Mouse (Mus musculus): ENCODE data around the gene Zmiz1.

The Zmiz1 gene

DNA sequence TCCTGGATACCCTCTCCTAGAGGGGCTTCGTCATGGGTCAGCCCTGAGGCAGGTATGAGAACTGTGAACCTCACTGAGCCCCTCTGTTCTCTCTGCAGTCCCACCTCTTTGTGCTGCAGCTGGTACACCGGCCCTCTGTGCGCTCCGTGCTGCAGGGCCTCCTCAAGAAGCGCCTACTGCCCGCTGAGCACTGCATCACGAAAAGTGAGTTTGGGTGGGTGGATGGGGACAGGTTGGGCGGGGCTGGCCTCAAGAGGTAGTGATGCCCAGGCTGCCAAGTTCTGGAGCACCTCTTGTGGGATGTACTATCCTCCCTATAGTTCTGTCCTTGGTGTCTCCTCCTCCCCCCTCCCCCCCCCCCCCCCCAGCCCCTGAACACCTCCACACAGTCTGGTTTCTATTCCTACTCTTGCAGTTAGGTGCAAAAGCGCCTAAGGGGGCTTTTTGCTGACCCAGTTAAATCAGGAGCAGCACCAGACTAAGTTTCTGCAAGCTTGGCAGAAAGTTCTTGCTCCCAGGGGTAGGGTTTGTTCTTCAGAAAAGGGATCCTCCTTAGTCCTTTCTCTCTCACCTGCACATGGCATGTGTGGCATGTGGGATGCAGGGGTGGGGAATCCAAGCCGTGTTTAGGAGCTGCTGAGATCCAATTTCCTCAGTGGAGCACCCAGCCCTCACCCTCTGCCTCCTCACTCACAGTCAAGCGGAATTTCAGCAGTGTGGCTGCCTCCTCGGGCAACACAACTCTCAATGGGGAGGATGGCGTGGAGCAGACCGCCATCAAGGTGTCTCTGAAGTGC lies 195.6 kb downstream of the Zmiz1 start:
- no peak for DNase-seq

DNA sequence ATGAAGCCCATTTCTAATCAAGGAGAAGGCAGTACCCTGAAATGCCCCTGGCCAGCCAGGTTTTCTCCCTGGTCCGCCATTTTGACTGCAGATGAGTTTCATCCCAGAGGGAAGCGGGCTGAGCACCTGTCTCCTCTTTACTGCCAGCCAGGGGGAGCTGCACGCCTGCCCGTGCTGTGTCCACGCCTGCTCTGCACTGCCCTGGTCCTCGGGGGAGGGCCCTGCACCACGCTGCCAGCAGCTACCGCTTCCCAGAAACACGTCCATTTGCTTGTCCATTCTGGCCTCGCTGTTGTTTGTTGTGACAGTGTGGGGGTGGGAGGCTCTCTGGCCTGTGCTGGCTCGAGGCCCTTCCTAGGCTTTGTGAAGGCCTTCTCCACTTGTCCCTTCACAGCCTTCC lies 201.7 kb downstream of the Zmiz1 start:
- DNase-seq = peak; percentile 56 to 65

DNA sequence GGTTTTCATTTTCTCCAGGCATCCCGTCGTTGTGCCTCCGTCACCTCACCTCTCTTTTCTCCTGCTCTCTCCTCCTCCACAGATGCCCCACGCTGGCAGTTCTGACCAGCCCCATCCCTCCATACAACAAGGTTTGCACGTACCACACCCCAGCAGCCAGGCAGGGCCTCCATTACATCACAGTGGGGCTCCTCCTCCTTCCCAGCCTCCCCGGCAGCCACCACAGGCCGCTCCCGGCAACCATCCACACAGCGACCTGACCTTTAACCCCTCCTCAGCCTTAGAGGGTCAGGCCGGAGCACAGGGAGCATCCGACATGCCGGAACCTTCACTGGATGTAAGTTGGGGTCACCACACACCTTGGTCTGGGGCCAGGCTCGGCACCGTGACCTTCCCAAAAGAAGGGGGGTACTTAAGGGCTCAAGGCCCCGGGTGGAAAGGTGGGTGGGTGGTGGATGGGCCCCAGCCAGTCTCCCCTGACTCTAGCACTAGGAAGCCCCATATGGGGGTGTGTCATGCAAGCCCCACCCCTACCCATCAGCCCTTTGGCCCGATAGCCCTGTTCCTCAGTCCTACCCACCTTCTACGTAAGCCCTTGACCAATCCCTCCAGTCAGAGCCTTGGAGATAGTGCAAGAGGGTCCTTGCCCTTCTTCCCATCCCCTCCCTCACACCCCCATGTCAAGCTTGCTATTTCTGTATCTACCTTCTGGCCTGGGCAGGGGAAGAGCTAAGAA lies 202.4 kb downstream of the Zmiz1 start:
- no peak for DNase-seq

DNA sequence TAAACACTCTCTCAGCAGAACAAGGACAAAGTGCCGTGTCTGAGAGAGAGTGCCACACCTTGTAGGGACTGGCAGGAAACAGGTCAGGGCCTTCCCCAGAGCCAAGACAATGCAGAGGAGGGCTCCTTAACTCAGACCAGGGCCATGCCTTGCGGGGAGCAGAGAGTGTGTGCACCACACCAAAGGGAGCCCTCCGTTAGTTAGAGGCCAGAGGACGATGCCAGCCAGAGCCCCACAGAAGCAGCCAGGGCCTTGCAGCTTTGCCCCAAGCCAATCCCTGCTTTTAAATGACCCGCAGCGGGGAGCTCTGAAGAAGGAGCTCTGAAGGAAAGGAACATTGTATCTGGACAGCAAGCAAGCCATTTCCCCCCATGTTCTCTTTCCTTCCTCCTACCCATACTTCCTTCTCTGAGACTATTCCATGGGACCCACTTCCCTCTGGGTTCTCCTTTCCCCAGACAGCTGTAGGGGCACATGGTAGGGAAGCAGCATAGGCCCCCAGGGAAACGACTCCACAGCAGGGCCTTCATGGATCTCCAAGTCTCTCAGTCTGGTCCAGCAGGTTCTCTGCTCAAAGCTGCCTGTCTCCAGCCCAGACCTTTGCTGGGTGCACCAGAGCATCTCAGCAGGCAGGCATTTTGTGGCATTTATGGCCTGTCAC lies 204.8 kb downstream of the Zmiz1 start:
- no peak for DNase-seq

DNA sequence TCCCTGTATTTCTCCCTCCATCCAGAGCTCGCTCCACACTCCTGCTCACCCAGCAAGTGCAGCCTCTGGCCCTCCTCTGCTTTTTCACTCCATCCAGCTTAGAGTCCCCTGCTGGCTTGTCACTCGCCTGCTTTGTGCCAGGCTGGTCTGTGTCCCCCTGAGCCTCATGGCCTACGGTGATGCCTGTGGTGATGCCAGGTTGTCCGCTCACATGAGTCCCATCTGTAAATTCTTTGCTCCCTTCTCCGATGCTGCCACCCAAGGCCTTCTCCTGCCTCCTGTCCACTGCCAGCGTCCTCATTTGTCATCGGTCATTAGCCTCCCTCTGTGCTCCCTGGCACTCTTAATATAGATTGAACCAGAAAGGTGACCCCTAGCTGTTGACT lies 205.3 kb downstream of the Zmiz1 start:
- peak in 1 of 2 experiments; percentile 38 for DNase-seq

DNA sequence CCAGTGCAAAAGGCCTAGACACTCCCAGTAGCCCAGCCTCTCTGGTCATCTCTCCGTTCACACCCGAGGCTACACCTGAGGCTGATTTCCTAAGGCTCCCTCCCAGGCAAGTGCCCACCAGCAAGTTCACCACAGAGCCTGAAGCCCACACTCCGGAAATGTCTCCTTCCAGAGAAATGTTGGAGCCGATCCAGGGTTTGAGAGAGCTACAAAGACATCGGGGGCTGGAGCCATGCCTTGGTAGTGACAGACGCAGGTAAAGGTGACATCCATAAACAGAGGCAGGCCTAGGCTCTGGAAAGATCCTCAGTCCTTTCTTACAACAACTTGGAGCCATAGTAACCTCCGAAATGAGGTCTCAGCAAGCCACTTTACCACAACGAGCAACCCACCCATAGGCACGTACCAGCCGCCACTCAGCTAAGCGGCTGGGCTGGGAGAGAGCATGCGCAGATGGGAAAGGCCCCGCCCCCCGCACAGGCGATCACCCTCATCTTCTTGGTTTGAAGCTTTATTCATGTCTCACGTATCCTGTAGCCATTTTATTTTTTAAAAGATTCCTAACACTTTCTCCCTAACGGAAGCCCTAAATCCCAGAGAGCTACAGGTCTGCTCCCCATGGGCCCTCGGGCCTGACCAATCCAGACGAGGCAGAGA lies 206.5 kb downstream of the Zmiz1 start:
- no peak for DNase-seq

GRCm38 (mm10) chr14:25666668-25667376 lies 207.8 kb downstream of the Zmiz1 start:
- DNase-seq = no peak

GRCm38 (mm10) chr14:25667587-25667986 lies 208.6 kb downstream of the Zmiz1 start:
- DNase-seq = no peak

DNA sequence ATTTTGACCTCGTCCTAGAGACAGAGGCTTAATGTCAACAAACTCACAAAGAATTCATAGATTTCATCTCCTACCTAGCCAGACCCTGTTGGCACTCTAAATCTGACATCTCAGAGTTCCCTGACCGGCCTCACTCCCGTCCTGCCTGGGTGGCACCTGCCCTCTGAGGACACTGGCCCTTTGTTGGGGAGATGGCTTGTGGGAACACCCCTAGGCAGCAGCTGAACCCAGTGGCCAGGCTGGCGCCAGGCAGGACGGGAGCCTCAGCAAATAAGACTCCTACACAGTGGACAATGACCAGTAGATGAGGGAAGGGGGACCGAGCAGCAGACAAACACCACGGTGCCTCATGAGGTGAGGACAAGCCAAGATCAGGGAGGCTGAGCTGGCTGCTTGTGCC lies 220.6 kb downstream of the Zmiz1 start:
- no peak for DNase-seq

DNA sequence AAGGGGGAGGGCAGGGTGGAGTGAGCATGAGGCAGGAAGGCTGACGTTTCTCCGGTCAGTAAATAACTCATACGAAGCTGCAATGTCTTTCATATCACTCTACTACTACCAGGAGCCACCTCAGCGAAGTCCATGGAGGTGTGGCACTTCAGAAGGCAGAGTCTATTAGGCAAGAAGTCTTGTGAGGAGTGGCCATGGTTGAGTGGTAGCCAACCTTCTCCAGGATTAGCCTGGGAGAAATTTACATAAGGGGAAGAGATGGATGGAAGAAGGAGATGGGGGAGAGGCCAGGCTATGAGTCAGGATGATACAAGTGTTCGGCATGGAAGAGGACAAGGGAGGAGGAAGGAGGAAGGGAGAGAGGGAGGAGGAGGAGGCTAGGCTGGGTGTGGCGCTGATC lies 223.0 kb downstream of the Zmiz1 start:
- no peak for DNase-seq

GRCm38 (mm10) chr14:25686216-25686945 lies 227.4 kb downstream of the Zmiz1 start:
- no peak for DNase-seq

- DNase-seq = no peak
Measured at GRCm38 (mm10) chr14:25686983-25687901, 228.3 kb downstream of the Zmiz1 start.

DNA sequence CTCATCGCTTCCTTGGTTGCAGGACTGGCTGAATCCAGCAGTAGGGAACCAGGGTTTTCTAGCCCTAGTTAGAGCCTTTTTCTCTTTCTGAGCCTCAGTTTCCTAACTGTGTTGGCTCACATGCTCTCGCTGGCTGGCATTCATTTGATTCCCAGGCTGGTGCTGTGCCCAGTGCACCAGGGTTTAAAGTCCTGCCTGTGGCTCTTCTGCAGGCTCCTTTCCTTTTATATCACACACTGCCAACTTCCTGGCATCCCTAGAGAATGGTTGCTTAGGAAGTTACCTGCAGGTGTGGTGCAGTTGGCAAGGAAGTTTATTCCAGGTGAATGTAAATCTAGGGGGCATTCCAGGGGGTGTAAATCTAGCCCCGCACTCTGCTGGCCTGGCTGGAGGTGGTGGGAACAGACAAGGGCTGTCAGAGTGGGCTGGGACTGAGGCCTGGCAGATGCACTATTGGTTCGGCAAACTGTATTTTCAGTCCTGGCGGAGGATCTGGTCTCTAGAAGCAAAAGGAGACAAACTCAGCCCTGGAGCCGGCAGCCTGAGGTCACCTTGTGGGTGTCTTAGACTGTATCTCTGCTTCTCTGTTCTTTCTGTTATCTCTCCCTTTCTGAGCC lies 234.4 kb downstream of the Zmiz1 start:
- peak; percentile 17 to 35 for DNase-seq

DNA sequence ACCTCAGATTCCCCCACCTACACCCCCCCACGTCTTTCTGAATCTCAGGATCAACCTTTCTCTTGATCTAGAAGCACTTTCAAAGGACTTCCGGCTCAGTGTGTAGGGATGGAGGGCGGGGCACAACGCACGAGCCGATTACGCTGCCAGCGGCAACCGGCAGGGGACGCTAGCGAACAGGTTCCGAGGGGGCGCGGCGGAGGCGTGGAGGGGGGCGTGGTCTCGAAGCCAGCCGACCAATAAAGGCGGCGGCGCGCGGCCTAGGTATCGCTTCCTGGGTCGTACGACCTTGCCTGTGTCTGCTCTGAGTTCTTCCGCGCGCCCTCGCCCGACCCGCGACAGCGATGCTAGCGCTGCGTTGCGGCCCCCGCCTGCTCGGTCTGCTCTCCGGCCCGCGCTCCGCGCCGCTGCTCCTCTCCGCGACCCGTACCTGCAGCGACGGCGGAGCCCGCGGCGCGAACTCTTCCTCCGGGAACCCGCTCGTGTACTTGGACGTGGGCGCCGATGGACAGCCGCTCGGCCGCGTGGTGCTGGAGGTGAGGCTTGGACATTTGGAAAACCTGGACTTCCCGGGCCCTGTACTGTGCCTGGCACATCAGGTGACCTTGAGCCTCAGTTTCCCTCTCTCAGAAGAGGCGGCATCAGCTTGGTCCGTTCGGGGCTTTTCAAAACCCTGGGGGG lies 235.0 kb downstream of the Zmiz1 start, which contains the start of gene Ppif:
Ppif (plus strand) TSS at position 267 of the 681 bp plus-strand sequence.
- DNase-seq = peak; percentile 93 to 99

GRCm38 (mm10) chr14:25694569-25694897 lies 235.5 kb downstream of the Zmiz1 start:
- peak; percentile 34 to 39 for DNase-seq

DNA sequence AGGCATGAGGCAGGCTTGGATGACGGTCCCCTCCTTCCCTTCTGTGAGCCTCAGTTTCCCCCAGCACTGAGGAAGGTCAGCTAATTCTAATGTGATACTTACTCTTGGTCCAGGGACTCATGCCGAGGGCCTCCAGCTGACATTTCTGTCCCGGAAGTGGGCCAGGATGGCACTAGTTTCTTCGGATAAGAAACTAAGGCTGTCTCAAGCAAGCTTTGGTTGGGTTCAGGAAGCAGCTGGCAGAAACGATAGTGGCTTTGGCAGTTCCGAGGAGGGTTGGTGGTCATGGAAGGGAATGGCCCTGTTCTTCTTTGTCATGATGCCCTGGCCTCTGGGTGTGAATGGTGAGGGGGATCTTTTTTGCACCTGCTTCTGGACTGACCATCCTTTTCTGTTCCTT lies 236.1 kb downstream of the Zmiz1 start:
- no peak for DNase-seq

- no peak for DNase-seq
Measured at GRCm38 (mm10) chr14:25696356-25696755, 237.4 kb downstream of the Zmiz1 start.

DNA sequence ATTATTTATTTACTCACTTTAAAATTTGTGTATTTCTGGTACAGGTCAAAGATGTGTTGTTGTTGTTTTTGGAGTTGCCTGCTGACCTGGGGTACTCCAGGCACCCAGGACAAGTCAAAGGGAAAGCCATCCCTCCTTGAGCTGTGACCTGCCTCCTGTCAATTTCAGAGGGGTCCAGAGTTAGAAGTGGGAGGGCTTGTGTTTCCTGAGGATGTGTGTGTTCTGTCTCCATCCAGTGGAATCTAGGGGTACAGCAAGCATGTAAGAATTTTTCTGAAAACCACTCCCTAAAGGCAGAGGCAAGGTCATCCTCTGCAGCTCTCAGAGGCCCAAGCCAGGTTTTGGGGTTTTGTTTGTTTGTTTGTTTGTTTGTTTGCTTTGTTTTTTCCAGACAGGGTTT lies 243.0 kb downstream of the Zmiz1 start:
- DNase-seq = no peak

DNA sequence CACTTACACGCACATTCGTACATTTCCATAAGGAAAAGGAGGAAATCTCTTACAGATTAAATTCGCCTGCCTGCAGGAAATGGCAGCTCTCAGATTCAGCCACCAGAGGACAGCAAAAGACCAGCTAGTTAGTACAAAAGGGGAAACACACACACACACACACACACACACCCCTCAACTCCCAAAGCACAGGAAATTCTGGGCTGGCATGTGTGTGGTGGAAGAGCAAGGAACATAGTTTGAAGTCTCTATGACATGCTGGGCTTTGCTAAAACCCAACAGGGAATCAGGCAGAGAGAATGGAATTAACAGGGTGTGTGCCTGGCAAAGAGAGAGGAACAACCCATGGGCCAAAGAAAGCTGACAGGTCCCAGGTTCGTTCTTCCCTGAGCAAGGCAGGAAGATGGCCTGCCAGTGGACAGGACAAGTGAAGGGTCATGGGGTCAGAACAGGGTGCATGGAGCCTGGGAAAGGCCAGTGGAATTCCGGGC lies 248.8 kb downstream of the Zmiz1 start:
- DNase-seq = no peak

DNA sequence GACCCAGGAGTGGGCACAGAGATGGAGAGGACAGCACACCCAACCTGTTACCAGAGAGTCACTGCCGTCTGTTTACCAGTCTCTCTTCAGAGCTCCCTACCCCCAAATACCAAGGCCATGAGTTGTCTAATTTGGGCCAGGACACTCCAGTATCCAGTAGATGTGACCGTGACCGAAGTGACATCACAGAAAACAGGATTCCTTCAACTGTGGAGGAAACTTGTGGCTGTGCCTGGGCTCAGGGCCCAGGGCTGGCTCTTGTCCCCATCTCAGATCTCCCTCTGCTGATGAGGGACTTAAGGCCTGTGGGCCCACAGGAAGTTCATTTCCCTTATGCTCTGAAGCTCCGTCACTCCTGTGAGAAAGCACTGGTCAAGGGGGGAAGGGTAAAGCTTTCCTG lies 249.5 kb downstream of the Zmiz1 start:
- no peak for DNase-seq

Data from cerebellum, adult 18-20 months (tissue).